Mouse (Mus musculus): ENCODE data around the gene Lama1.

Gene Lama1

DNA sequence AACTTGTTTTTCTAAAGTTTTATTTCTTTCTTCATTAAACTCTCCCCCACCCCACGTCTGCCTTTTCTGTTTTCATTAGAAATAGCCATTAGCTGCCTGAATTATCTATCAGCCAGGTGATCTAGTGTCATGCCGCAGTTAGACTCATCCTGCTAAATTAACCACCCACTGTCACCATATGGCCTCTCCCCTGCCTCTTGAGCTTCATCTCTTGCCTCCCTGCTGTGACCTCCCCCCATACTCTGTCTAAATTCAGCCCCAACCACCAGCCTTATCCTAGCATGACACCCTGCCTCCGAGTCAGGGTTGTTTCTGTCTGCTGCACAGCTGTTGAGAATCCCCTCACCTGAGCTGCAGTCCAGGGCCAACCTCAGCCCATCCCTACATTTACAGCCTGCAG, 5.9 kb downstream of the Lama1 start:
- Histone ChIP-seq H3K27me3 (ENCODE audit: control insufficient read depth, insufficient read depth, low read length, poor library complexity, severe bottlenecking) (no peaks in the 10 kb centered on the region), H3K36me3 (ENCODE audit: control insufficient read depth, insufficient read depth, low read length, poor library complexity, severe bottlenecking) (no peaks in the 10 kb centered on the region)
- DNase-seq (ENCODE audit: low read depth, low spot score): no peak

DNA sequence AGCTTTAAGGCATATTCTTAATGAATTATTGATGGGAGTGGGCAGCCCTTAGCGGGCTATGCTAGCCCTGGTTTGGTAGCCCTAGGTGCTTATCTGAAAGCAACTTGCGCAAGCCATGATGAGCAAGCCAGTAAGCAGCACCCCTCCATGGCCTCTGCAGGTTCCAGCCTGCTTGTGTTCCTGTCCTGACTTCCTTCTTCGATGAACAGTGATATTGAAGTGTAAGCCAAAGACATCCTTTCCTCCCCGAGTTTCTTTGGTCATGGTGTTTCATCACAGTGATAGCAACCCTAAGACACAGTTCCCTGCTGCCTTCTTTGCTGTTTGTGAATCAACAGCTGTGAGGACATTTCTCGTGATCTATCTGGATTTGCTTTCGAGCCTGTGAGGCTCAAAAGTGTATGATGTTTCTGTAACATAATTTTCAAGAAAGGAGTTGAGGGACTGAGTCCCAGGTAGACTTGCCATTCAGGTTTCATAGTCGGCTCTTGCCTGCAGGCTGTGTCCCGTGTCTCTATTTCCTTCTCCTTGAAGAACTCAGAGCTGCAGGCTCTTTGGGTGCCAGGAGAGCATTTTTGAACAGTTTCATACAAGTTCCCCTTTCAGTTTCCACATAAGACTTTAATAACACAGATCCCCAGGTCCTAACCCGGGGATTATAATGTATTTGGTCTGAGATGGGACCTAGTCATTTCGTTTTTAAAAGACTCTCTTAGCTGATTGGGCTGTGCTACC, 8.1 kb downstream of the Lama1 start:
- H3K36me3 ChIP-seq (ENCODE audit: control insufficient read depth, insufficient read depth, low read length, poor library complexity, severe bottlenecking): no peaks in the 10 kb centered on the region
- no peaks in the 10 kb centered on the region for H3K27me3 ChIP-seq (ENCODE audit: control insufficient read depth, insufficient read depth, low read length, poor library complexity, severe bottlenecking)
- DNase-seq (ENCODE audit: low read depth, low spot score): no peak

DNA sequence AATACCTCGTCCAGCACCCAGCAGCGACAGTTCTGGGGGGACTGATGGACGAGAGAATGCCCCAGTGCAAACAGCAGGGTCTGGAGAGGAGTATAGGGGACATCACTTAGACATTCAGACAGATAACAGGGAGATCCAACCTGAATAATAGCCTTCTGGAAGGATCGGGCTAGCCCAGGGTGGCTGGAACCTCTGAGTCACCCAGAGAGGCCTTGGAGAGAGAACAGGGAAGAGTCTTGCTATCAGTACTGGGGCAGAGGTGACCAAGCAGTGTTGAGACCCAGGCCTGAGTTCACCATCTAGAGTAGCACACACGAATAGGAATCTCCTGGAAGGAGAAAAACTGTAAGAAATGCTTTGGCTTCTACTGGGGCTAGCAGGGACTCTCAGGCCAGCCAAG, 9.3 kb downstream of the Lama1 start:
- no peaks in the 10 kb centered on the region for H3K27me3 ChIP-seq (ENCODE audit: control insufficient read depth, insufficient read depth, low read length, poor library complexity, severe bottlenecking)
- no peaks in the 10 kb centered on the region for H3K36me3 ChIP-seq (ENCODE audit: control insufficient read depth, insufficient read depth, low read length, poor library complexity, severe bottlenecking)
- DNase-seq (ENCODE audit: low read depth, low spot score): no peak

DNA sequence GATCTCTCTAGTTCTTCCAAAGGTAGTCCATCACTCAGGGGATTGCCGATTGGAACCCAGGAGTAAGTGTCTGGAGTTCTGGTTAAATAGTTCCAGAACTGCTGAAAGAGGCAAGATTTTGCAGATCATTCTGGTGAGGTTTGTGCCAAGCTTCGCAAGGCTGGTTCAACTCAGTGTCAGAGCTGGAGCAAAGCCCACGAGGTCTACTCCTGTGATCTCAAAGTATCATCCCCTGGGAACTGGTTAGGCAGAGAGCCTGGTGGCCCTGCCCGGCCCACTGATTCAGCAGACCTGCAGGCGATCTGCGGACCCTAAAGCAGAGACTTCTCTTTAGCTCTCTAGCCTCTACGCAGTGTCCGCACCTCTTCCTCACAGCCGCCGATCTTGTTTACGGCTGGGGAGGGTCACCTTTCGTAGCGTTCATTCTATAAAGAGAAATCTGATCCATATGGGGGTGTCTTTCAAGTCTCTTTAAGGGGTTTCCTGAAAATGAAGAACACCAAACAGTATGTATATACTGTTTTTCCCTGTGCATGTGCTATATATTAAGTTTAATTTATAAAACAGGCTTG, 10.8 kb downstream of the Lama1 start:
- no peak for DNase-seq (ENCODE audit: low read depth, low spot score)
- no peaks in the 10 kb centered on the region for H3K36me3 ChIP-seq (ENCODE audit: control insufficient read depth, insufficient read depth, low read length, poor library complexity, severe bottlenecking)
- H3K27me3 ChIP-seq (ENCODE audit: control insufficient read depth, insufficient read depth, low read length, poor library complexity, severe bottlenecking): no peaks in the 10 kb centered on the region

DNA sequence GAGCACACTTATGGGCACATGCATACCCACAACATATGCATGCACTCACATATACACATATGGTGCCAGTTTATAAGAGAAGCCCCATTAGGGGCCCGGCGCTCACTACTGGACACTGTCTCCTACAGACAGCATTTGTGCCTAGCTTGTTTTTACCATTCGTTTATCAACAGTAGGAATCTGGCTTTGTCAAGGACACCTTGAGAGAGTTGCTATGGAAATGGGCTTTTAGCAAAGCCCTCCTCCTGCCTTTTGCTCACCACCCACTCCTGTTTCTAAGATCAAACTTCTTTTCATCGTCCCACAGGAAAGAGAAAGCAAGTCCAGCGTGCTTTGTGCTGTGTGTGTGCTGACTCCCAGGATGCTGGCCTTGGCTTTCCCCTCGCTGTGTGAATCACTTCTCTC, 13.3 kb downstream of the Lama1 start:
- H3K27me3 ChIP-seq (ENCODE audit: control insufficient read depth, insufficient read depth, low read length, poor library complexity, severe bottlenecking): no peaks in the 10 kb centered on the region
- no peaks in the 10 kb centered on the region for H3K36me3 ChIP-seq (ENCODE audit: control insufficient read depth, insufficient read depth, low read length, poor library complexity, severe bottlenecking)
- DNase-seq (ENCODE audit: low read depth, low spot score): no peak

DNA sequence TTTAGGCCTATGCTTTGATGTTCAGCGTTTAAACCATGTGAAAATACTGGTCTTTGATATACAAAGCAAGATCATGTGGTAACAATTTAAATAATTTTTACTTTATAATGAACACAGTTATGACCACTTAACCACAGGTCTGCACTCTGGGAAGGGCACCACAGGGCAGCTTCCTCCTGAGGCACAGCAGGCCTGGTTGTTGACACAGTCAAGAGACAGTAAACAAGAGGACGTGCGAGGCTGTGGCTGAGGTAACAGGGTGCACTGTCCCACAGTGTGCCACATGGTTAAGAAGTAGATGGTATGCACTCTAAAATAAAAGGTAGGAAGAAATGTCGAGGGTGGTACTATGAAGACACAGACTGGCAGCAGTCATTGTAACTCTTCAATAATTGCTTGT, 14.3 kb downstream of the Lama1 start:
- no peaks in the 10 kb centered on the region for H3K27me3 ChIP-seq (ENCODE audit: control insufficient read depth, insufficient read depth, low read length, poor library complexity, severe bottlenecking)
- DNase-seq (ENCODE audit: low read depth, low spot score): no peak
- H3K36me3 ChIP-seq (ENCODE audit: control insufficient read depth, insufficient read depth, low read length, poor library complexity, severe bottlenecking): no peaks in the 10 kb centered on the region

DNA sequence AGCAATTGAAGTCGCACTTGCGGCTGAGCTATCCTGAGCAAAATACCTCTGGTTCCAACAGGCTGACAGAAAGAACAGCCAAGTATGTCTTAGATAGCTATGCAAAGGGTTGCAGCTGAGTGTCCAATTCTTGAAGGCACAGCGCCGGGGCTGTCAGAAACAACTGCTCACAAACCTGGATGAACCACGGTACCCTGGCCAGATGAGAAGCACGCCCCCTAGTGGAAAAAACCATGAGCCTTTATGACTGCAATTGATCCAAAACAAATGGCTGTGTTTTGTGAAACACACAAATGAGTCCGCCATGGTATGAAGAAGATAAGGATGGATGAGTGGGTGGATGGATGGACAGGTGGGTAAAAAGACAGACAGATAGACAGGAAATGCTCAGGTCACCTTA, 15.9 kb downstream of the Lama1 start:
- DNase-seq (ENCODE audit: low read depth, low spot score): no peak
- Histone ChIP-seq H3K36me3 (ENCODE audit: control insufficient read depth, insufficient read depth, low read length, poor library complexity, severe bottlenecking) (no peaks in the 10 kb centered on the region), H3K27me3 (ENCODE audit: control insufficient read depth, insufficient read depth, low read length, poor library complexity, severe bottlenecking) (no peaks in the 10 kb centered on the region)

DNA sequence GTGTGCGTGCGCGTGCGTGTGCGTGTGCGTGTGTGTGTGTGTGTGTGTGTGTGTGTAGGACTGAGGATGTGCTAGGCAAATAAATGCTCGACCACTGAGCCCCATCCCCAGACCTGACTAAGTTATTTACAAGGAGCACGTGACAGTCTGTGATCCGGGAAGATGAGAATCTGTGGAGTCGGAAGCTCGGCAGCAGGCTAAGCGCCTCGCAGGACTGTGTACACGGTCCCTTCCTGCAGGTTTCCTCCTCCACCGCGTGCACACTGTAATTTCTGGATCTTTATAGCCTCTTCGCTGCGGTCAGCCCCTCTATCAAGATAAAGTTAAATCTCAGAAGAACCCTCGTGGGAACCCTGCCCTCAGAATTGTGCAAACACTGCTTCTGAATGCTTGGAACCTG, 18.4 kb downstream of the Lama1 start:
- no peaks in the 10 kb centered on the region for H3K36me3 ChIP-seq (ENCODE audit: control insufficient read depth, insufficient read depth, low read length, poor library complexity, severe bottlenecking)
- H3K27me3 ChIP-seq (ENCODE audit: control insufficient read depth, insufficient read depth, low read length, poor library complexity, severe bottlenecking): no peaks in the 10 kb centered on the region
- no peak for DNase-seq (ENCODE audit: low read depth, low spot score)

DNA sequence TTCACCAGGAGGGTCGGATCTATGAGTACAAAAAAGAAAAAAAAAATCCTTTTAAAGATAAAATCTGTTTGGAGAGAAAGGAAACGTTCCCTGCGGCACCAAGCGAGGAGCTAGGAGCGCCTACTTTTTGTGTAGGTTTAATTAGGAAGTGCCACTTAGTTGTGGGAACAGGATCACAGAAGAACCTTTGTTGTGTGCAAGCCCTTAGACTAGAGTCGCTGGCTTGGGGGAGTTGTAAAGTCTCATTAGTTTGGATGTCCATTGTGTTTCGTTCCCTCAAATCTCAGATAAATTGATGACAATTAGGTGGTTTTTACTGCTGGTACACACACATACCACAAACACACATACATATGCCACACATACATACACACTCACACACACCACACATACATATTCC, 25.0 kb downstream of the Lama1 start:
- H3K36me3 ChIP-seq (ENCODE audit: control insufficient read depth, insufficient read depth, low read length, poor library complexity, severe bottlenecking): no peaks in the 10 kb centered on the region

DNA sequence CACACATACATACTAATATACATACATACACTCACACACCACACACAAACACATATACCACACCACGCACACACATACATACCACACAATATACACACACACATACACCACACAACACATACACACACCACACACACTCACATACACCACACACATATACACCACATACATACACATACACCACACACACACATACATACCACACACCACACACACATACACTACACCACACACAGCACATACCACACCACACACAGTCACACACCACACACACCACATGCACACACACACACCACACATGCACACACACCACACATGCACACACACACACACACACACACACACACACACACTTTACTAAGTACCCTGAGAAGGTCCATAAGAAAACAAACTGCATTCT, 25.5 kb downstream of the Lama1 start:
- no peaks in the 10 kb centered on the region; the same call in 1 of the 2 replicates for H3K27me3 ChIP-seq (ENCODE audit: control insufficient read depth, insufficient read depth, low read length, poor library complexity, severe bottlenecking)
- no peaks in the 10 kb centered on the region for H3K36me3 ChIP-seq (ENCODE audit: control insufficient read depth, insufficient read depth, low read length, poor library complexity, severe bottlenecking)
- no peak for DNase-seq (ENCODE audit: low read depth, low spot score)

More for the DNA sequence above, 25.0 kb downstream of the Lama1 start:
- DNase-seq (ENCODE audit: low read depth, low spot score): no peak
- no peaks in the 10 kb centered on the region for H3K27me3 ChIP-seq (ENCODE audit: control insufficient read depth, insufficient read depth, low read length, poor library complexity, severe bottlenecking)

DNA sequence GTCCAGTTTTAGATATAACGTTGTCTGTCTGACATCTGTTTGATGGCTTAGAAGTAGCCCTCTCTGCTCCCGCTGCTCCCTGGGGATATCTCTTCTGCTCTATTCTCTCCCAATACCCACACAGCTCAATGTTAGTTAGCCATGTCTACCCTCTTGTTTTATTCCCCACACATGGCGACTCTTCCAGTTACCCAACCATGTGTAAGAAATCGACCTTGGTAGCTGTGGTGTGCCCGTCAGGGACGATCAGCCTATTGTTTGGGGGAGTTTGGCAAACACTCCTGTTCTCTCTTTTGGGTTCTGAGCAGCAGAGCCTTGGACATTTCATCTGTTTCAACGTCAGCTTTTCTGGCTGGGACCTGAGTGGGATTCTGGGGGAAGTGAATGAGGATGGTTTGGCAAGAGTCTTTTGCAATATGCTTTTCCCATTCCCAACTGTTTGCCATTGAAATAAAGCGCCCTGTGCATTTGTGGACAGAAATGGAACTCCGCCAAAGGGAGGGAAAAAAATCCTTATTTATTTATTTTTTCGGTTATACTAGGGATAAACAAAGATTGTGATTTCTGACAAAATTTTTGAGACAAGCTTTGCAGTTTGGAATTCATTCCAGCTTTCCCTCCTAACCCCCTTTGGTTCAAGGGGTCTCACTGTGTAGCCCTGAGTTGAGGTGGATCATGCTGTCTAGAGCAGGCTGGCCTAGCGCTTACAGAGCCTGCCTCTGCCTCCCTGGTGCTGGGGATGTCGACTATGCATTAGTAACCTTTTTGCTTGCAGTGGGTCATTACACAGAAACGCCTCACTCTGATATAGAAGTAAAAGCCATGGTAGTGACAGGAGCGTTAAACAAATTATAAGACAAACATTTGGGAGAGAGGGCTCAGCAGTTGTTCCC, 26.4 kb downstream of the Lama1 start:
- no peaks in the 10 kb centered on the region; the same call in 1 of the 2 replicates for H3K27me3 ChIP-seq (ENCODE audit: control insufficient read depth, insufficient read depth, low read length, poor library complexity, severe bottlenecking)
- no peak for DNase-seq (ENCODE audit: low read depth, low spot score)
- H3K36me3 ChIP-seq (ENCODE audit: control insufficient read depth, insufficient read depth, low read length, poor library complexity, severe bottlenecking): no peaks in the 10 kb centered on the region

DNA sequence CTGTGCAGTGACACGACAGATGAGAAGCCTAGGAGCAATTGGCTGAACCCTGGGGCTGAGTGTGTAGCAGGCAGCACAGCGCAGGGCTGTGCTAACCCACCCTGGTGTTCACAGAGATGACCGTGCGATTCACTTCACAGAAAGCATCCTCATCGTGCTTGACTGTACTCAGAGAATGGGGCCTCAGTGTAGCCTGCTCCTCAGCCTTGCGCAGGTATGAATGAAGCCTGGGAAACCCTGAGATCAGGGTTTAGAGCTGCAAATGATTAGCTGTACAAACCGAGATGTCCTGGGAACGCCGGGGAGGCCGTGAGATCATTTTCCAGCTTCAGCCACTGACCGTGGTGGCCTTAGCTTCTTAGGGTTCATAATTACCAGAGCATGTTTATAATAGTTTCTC, 29.5 kb downstream of the Lama1 start:
- no peak for DNase-seq (ENCODE audit: low read depth, low spot score)
- Histone ChIP-seq H3K36me3 (ENCODE audit: control insufficient read depth, insufficient read depth, low read length, poor library complexity, severe bottlenecking) (no peaks in the 10 kb centered on the region), H3K27me3 (ENCODE audit: control insufficient read depth, insufficient read depth, low read length, poor library complexity, severe bottlenecking) (no peaks in the 10 kb centered on the region; the same call in 1 of the 2 replicates)

DNA sequence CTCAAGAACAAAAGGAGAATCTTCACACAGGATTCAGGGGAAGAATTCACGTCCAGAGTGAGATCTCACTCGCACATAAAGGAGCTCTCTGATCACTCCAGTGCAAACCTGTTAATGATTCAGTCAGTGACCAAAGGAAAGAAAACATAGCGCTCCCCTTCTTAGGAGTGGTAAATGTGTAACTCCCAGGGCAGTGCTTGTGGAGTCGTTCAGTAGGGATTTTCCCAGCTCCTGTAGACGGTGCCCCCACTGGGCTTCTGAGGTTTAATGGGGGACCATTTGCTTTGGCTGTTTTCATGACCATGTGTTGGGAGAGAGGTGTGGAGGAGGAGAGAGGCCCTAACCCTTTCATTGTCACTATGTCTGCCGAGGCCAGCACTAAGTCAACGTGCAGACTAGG, 31.7 kb downstream of the Lama1 start:
- Histone ChIP-seq H3K27me3 (ENCODE audit: control insufficient read depth, insufficient read depth, low read length, poor library complexity, severe bottlenecking) (no peaks in the 10 kb centered on the region; the same call in 1 of the 2 replicates), H3K36me3 (ENCODE audit: control insufficient read depth, insufficient read depth, low read length, poor library complexity, severe bottlenecking) (no peaks in the 10 kb centered on the region)
- DNase-seq (ENCODE audit: low read depth, low spot score): no peak

DNA sequence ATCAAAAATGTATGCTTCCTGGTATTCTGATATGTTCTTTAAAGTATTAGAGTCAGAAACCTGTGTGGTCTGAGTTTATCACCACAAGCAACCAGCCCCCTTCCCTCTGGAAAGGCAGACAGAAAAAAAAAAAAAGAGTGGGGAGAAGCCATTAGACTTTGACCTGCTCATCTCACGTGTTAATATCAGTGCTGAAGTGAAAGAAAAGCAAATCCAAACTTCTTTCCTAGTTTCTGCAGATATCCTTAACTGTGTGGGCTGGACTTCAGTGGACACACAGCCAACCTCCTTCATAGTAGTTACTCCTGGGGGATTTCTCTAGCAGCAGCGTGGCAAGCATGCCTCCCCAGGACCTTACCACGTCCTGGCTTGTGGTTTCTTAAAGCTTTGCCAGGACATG, 34.0 kb downstream of the Lama1 start:
- H3K27me3 ChIP-seq (ENCODE audit: control insufficient read depth, insufficient read depth, low read length, poor library complexity, severe bottlenecking): no peaks in the 10 kb centered on the region; the same call in 1 of the 2 replicates

DNA sequence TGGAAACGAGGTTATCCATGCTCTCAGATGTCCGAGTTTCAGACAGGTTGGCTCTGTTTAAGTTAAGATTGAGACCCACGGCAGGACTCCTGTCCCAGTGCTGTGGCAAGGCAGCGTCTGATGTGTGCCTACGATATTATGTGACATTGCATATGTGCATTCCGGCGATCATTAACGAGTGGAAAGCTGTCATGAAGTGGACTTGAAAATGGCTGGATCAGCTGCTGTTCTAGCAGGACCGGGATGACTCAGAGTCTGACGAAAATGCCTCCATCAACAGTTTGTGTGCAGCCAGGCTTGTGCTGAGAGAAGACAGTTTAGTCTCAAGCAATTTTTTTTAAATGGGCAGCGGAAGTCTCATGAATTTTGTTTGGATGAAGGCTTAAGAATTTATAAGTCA, 34.9 kb downstream of the Lama1 start:
- Histone ChIP-seq H3K36me3 (ENCODE audit: control insufficient read depth, insufficient read depth, low read length, poor library complexity, severe bottlenecking) (no peaks in the 10 kb centered on the region), H3K27me3 (ENCODE audit: control insufficient read depth, insufficient read depth, low read length, poor library complexity, severe bottlenecking) (no peaks in the 10 kb centered on the region; the same call in 1 of the 2 replicates)
- DNase-seq (ENCODE audit: low read depth, low spot score): no peak

More for the DNA sequence above, 34.0 kb downstream of the Lama1 start:
- DNase-seq (ENCODE audit: low read depth, low spot score): no peak
- no peaks in the 10 kb centered on the region for H3K36me3 ChIP-seq (ENCODE audit: control insufficient read depth, insufficient read depth, low read length, poor library complexity, severe bottlenecking)
